Mouse (Mus musculus): ENCODE data around the gene Tedc2. TPM values are rescaled to one million over a fixed set of nuclear protein-coding genes. Genes with fewer than 3 reads are reported as not detected.

The Tedc2 gene
- total RNA-seq, 2 experiments from 2014 or later: 10.0 to 10.2 TPM

DNA sequence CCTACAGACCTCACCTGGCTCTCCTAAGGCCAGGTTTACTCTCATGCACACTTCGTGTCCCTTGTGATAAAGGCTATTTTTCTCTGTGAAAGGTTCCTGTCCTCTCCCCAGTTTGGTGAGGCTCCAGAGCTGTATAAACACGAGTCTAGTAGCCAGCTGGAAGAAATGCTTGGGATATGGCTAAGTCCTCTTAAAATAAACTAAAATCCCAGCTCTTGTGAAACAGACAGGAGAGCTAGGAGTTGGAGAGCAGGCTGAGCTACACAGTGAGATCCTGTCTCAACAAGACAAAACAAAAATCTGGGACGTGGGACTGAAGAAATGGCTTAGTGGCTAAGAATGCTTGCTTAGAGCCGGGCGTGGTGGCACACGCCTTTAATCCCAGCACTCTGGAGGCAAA is 7.5 kb downstream of the Tedc2 start:
- no peak for DNase-seq (ENCODE audit: low spot score in 2 of 2)

DNA sequence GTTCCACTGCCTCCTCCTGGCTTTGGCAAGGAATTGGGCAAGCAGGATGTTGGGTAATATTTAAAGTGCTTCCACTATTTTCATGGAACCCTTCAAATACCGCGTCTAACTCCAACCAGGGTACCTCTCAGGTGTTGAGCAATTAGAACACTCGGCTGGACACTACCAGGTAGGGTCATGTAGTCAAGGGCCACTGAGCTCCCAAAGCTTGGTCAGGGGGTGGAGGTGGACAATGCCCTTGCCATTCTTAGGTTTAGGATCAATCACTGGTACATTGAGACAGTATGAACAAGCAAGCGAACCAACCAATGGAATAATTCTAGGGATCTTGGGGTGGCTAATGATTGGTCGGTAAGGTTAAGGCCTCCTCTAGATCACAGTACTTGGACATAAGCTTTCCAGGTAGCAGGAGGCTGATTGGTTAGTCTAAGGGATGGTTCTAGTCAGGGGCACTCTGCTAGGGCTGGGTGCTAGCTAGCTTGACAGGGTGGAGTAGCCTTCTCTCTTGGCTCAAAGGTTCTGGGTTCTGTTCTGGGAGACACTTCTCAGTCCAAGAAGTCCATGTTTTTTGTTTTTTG is 8.1 kb downstream of the Tedc2 start:
- no peak for DNase-seq (ENCODE audit: low spot score in 2 of 2)

GRCm38 (mm10) chr17:24211631-24212440 is 8.8 kb downstream of the Tedc2 start:
- peak; percentile 79 to 91 for DNase-seq (ENCODE audit: low spot score in 2 of 2)

- DNase-seq (ENCODE audit: low spot score in 2 of 2): no peak
These were observed 10.1 kb downstream of the Tedc2 start for GRCm38 (mm10) chr17:24210591-24210990.

DNA sequence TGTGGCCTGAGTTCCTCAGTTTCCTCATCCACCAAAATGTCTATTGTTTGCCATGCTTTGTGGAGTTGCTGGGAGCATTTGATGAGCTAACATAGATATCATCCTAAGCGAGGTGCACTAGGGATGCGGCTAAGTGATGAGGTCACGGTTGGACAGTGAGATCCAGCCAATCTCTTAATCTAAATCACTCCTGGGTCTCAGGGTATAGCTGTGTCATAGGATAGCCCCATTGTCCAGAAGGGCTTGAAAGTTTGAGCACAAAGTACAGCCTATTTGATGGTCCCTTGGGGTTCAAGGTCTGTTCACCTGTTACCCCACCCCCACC is 10.8 kb downstream of the Tedc2 start:
- DNase-seq (ENCODE audit: low spot score in 2 of 2): no peak

GRCm38 (mm10) chr17:24209043-24209915 is 11.4 kb downstream of the Tedc2 start, which contains the start of gene Ntn3:
Ntn3 (minus strand) TSS chr17:24209531.
- DNase-seq (ENCODE audit: low spot score in 2 of 2): peak in 1 of 2 experiments; percentile 58

DNA sequence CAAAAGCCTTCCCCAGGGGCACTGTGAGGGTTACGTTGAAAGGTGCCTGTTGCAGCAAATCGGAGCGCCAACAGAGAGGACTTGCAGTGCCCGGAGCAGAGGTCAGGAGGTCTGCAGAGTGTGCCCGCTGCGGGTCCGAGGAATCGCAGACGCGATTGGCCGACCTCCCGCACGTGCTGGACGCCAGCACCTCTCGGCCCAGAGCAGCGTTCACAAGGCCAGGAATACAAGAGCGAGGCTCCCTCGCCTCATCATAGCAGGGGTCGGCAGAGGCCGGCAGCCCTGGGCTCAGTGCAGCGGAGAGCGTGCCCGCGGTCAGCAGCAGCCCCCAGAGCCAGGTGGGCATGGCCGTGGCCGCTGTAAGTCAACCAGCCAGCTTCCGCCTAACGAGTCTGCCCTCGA is 12.0 kb downstream of the Tedc2 start:
- DNase-seq (ENCODE audit: low spot score in 2 of 2): no peak

DNA sequence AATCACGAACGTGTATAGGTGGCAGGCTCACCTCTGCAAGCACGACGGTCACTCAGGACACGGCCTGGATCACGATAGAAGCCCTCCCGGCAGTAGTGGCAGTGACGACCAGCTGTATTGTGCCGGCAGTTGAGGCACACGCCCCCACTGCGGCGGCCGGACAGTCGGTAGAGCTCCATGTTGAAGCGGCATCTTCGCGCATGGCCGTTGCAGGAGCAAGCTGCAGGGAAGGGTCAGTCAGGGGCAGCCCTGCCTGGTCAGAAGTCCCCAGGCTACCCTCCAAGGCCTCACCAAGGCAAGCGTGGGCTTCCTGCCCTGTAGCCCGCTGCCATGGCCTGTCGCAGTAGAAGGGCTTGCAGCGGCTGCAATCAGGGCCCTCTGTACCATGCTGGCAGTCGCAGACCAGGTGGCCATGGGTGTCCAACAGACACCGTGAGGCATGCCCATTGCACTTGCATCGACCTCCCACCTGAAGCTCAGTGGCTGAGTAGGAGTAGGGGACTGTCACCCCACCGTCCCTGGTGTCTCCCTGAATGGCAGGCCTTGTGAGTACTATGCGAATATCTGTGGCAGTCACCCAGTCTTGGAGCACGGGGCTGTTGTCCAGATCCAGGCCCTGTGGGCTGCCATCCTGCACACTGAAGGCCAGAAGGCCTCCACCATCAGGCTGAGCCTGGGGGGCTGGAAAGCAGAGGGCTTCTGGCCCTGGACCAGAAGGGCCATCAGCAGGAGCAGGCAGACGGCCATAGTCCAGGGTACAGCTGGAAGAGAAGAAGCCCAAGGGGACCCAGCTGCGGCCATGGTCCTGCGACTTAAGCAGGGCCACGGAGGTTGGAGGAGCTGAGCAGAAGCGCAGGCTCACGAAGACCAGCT is 12.6 kb downstream of the Tedc2 start:
- no peak for DNase-seq (ENCODE audit: low spot score in 2 of 2)

DNA sequence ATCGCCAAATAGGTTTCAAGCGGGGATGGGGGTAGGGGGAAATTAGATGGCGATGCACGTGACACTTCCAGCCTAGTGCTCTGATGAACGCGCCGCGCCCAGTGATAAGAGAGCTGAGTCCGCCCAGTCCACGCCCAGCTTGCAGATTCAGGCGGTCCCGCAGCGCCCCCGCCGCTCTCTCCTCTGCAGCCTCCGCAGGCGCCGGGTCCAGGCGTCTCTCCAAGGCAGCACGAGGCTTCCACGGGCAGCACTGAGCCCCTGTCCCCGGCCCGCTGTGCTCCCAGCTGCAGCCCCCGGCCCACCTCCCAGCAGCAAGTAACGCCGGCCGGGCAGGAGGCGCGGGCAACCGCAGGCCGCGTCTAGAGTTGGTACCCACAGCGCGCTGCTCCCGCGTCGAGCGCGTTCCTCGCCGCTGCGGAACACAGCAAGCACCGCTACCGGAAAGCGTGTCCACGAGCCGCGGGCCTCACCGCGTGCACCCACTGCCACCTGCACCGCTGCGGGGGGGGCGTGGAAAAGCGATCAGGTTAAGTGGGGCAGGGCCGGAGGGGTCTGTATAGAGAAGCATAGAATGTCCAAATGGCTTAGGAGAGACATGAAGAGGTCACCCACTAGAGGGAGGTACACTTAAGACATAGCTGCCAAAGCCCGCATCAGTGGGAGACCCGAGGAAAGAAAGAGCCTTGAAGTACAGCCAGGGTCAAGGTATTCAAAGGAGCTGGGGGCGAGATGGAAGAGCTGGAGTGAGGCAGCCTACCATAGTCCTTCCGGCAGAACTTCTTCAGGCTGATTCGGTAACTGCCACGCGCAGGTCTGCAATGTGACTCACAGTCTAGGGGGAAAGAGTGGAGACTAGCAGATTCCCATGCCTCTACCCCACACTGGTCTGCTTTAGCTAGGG is 13.9 kb downstream of the Tedc2 start:
- DNase-seq (ENCODE audit: low spot score in 2 of 2): peak; percentile 76 to 79

DNA sequence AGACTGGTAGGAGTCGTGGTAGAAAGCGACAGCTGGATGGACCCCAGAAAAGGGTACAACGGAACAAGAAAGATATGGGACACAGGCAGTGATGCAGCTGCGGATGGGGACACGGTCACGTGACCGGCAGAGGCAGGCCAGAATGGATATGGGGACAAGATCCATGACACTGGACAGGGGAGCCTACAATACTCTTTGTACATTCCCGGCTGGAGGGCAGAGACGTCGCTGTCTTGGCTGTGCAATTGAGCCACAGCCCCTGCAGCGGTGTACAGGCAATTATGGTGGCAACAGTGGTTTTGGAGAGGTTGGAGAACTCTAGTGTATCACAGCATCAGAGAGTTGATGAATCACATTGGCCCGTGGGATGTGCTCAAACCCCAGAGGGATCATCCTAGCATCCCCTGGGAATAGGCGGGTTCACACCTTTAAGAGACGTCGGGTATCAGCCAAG is 14.7 kb downstream of the Tedc2 start:
- DNase-seq (ENCODE audit: low spot score in 2 of 2): peak in 1 of 2 experiments; percentile 53

- peak; percentile 95 to 96 for DNase-seq (ENCODE audit: low spot score in 2 of 2)
These were observed 15.3 kb downstream of the Tedc2 start, which contains the start of gene Tbc1d24 for GRCm38 (mm10) chr17:24205284-24205888. Tbc1d24 (minus strand) TSS chr17:24205562.

- no peak for DNase-seq (ENCODE audit: low spot score in 2 of 2)
These were observed 15.8 kb downstream of the Tedc2 start for GRCm38 (mm10) chr17:24204846-24205245.

- DNase-seq (ENCODE audit: low spot score in 2 of 2): no peak
These were observed 16.8 kb downstream of the Tedc2 start for GRCm38 (mm10) chr17:24203611-24204534.

DNA sequence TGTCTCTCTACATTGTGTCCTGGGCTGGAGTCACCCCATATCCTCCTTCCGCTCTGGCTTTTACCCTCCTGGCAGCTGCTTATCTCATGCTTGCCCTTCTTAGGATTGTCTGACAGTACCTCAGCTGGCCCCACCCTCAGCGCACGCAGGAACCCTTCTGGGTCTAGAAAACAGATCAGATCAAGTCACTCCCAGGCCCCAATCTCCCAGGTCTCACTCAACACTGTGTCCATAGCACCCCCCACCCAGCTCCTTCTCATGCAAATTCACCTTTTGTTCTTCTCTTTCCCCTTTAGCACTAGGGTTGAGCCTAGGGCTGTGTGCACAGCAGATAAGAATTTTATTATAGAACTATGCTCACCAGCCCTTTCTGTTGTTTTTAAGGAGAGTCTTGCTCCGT is 17.6 kb downstream of the Tedc2 start:
- no peak for DNase-seq (ENCODE audit: low spot score in 2 of 2)

DNA sequence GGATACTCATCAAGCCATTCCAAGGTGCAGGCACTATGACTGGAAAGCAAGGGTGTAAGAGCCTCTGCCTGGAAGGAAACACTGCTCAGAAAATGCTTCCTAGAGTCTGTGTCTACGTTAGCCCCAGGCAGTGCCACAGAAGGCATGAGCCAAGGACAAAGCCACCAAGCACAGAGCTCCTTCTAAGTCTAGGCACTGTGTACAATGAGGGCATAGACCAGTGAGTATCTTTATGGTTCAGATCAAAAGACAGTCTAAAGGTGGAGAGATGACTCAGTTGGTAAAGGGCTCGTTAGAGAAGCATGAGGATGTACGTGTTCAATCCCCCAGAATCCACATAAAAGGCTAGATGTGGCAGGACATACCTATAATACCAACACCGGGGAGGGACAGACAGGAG is 19.6 kb downstream of the Tedc2 start:
- no peak for DNase-seq (ENCODE audit: low spot score in 2 of 2)

- DNase-seq (ENCODE audit: low spot score in 2 of 2): no peak
These were observed 20.9 kb downstream of the Tedc2 start for GRCm38 (mm10) chr17:24199741-24200140.

- peak; percentile 58 to 78 for DNase-seq (ENCODE audit: low spot score in 2 of 2)
These were observed 21.4 kb downstream of the Tedc2 start for GRCm38 (mm10) chr17:24199252-24199651.

Measured in layer of hippocampus, postnatal 14 days (tissue).